Mouse (Mus musculus): ENCODE measurements around the gene Snapc4. TPM values are rescaled to one million over a fixed set of nuclear protein-coding genes. Genes with fewer than 3 reads are reported as not detected.

Gene Snapc4
- polyA plus RNA-seq, 1 experiment from 2014 or later: 18.3 TPM

DNA sequence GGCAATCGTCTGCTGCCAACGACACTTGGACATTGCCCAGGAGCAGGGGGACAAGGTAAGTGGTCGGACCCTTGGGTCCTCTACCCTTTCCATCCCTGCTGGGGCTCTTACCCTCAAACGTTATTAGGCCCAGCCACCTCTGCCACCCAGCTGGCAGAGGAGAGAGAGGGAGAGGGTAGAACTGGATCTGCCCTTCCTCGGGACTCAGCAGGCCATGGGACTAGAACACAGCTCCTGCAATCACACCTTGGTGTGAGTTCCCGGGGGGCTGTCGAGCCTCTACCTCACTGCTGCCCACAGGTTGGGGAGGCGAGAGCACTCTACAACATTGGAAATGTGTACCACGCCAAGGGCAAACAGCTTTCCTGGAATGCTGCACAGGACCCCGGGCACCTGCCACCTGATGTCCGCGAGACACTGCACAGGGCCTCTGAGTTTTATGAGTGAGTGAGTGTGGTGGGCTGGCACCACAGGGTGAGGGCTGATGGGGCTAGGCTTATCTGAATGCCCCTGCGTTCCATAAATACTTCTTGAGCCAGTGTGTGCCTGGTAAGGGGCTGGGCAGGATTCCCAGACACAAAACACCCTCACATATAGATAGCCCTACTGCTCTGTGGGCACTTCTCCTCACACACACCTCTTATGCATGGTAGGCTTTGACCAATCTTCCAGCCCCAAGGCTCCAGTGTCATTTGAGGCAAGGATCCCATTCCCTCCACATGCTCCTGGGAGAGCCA is 56.7 kb downstream of the Snapc4 start:
- Histone ChIP-seq H3K4me2 (ENCODE audit: low read length) (no peak overlapping the region), H3K27ac (replicated peaks in 1 of 2; ENCODE audit: control insufficient read depth in 1 of 2, insufficient read depth in 1 of 2, low read depth in 2 of 2, low read length in 2 of 2) (peak overlapping the region in 1 of 2 experiments; percentile 55; a peak in 2 of 4 replicates), H3K27me3 (ENCODE audit: control insufficient read depth, insufficient read depth, low read length) (no peaks in the 10 kb centered on the region), H3K4me3 (ENCODE audit: control insufficient read depth in 1 of 2, insufficient read depth in 1 of 2, low read depth in 1 of 2, low read length in 2 of 2) (no peak overlapping the region), H3K9ac (ENCODE audit: low read length) (peak overlapping the region; percentile 22), H3K36me3 (ENCODE audit: control insufficient read depth, insufficient read depth, low read length) (peaks cover 63% of the 10 kb centered on the region), H3K4me1 (ENCODE audit: control insufficient read depth in 2 of 2, insufficient read depth in 2 of 2, low read length in 2 of 2) (peaks cover 16 to 38% of the 10 kb centered on the region in 2 experiments; a peak in 3 of 4 replicates), H3K9me3 (ENCODE audit: control insufficient read depth, low read length) (no peaks in the 10 kb centered on the region)
- WGBS: 82% methylated on average over 13 of the region's 13 CpGs
- ATAC-seq (ENCODE audit: insufficient number of reproducible peaks, insufficient read depth, low FRiP score, low read depth): 0 out of 2 replicates have a peak, but pooled peaks have one; percentile 11

DNA sequence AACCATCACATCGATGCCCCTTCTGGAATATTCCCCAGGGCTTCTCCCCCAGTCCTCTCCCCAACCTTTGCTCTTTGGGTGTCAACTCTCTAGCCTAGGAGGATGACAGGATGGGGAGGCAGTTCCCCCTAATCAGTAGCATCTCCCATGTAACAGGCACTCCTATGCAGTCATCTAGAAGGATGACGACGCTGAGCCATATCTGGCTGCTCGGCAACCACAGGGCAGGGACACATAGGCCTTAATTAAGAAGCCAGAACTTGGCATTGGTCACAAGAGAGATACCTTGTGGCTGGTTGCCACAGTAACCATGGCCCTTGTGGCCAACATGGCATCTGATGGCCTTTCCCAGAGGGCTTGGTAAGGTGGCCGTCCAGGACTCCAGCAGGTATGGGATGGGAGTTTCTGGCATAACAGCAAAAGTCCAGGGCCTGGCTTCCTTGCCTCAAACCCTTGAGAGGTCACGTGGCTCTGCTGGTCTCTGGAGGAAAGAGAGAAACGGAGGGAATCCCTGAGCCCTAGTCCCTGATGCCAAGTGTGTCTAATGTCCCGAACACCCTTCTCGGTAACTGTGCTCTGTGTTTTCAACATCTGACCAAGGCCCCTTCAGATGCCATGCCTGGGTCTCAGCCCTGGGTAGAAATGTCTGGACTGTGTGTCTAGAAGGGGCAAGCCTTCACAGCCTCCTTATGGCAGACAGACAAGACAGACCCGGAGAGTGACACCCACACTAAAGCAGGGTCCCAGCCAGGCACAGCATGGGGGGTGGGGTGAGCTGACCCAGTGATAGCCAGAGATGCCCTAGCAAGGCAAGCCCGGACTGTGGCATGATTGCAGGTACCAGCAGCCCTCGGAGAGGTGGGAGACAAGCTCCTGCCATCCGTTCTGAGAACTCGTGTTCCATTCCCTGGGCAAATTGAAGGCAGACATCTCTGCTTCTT is 59.9 kb downstream of the Snapc4 start:
- no peak overlapping the region for H3K4me2 ChIP-seq (ENCODE audit: low read length)
- no peak overlapping the region for H3K27ac ChIP-seq (replicated peaks in 1 of 2; ENCODE audit: control insufficient read depth in 1 of 2, insufficient read depth in 1 of 2, low read depth in 2 of 2, low read length in 2 of 2)
- H3K9me3 ChIP-seq (ENCODE audit: control insufficient read depth, low read length): no peaks in the 10 kb centered on the region
- no peak overlapping the region for H3K9ac ChIP-seq (ENCODE audit: low read length)
- WGBS: 83% methylated on average over 14 of the region's 14 CpGs
- no peaks in the 10 kb centered on the region for H3K27me3 ChIP-seq (ENCODE audit: control insufficient read depth, insufficient read depth, low read length)
- H3K4me1 ChIP-seq (ENCODE audit: control insufficient read depth in 2 of 2, insufficient read depth in 2 of 2, low read length in 2 of 2): peaks cover 36 to 63% of the 10 kb centered on the region in 2 experiments
- H3K36me3 ChIP-seq (ENCODE audit: control insufficient read depth, insufficient read depth, low read length): peaks cover 38% of the 10 kb centered on the region
- H3K4me3 ChIP-seq (ENCODE audit: control insufficient read depth in 1 of 2, insufficient read depth in 1 of 2, low read depth in 1 of 2, low read length in 2 of 2): no peak overlapping the region
- ATAC-seq (ENCODE audit: insufficient number of reproducible peaks, insufficient read depth, low FRiP score, low read depth): no peak

DNA sequence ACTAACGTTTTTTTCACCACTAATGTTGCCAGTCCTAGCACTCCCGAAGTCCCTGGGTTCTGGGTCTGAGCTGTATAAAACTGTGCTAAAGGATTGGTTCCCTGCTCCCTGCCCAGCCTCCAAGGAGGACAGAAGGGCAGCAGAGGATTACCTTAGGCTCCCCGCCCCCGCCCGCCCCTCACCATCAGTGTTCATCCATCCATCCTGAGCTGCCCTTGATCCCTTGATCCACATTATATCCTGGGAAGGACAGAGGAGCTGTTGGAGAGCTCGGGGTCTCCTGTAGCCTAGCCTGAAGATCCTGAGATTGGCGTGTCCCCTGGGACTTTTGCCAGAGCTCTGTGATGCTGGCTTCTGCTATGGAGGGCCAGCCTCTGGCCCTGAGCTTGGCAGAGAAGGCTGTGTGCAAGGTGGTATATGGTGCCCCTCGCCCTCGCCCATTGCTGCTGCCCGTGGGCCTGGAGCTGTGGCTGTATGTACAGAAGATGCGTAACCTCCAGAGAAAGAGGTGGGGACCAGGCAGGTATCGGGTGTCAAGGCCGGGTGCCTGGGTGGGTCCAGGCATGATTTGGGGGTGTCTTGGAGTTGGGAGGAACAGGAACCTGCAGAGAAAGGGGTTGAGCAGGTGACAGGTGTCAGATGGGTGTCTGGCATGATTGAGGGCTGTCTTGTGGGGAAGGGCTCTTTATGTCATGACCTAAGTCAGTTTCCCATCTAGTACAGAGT is 60.8 kb downstream of the Snapc4 start:
- 87% methylated on average over 13 of the region's 13 CpGs for WGBS

DNA sequence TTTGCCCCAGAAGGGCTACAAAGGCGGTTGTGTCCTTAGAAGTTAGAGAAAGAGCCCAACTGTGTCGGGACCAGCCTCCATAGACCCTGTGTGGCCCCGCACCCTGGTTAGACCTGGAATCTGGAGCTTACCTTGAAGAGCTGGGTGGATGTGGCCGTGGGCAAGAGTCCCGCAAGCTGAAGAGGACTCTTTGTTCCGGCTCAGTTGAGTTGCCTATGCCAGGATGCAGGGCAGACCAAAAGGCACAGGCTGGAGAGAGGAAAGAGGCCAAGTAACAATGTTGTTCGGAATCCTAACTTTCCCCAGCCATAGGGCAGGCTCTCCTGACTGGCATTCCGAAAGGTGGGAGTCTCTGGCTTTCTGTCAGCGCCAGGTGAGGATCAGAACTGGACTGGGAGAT is 61.3 kb downstream of the Snapc4 start:
- 89% methylated on average over 9 of the region's 9 CpGs for WGBS
- no peak overlapping the region for H3K4me2 ChIP-seq (ENCODE audit: low read length)
- peak overlapping the region; percentile 27; the same call in 1 of the 2 replicates for H3K9ac ChIP-seq (ENCODE audit: low read length)
- no peak for ATAC-seq (ENCODE audit: insufficient number of reproducible peaks, insufficient read depth, low FRiP score, low read depth)
- H3K9me3 ChIP-seq (ENCODE audit: control insufficient read depth, low read length): no peaks in the 10 kb centered on the region
- no peak overlapping the region for H3K4me3 ChIP-seq (ENCODE audit: control insufficient read depth in 1 of 2, insufficient read depth in 1 of 2, low read depth in 1 of 2, low read length in 2 of 2)
- H3K36me3 ChIP-seq (ENCODE audit: control insufficient read depth, insufficient read depth, low read length): peaks cover 24% of the 10 kb centered on the region
- no peaks in the 10 kb centered on the region for H3K27me3 ChIP-seq (ENCODE audit: control insufficient read depth, insufficient read depth, low read length)
- H3K27ac ChIP-seq (replicated peaks in 1 of 2; ENCODE audit: control insufficient read depth in 1 of 2, insufficient read depth in 1 of 2, low read depth in 2 of 2, low read length in 2 of 2): no peak overlapping the region
- H3K4me1 ChIP-seq (ENCODE audit: control insufficient read depth in 2 of 2, insufficient read depth in 2 of 2, low read length in 2 of 2): peaks cover 41 to 56% of the 10 kb centered on the region in 2 experiments

More for the DNA sequence above, 60.8 kb downstream of the Snapc4 start:
- H3K27me3 ChIP-seq (ENCODE audit: control insufficient read depth, insufficient read depth, low read length): no peaks in the 10 kb centered on the region
- ATAC-seq (ENCODE audit: insufficient number of reproducible peaks, insufficient read depth, low FRiP score, low read depth): no peak
- H3K4me3 ChIP-seq (ENCODE audit: control insufficient read depth in 1 of 2, insufficient read depth in 1 of 2, low read depth in 1 of 2, low read length in 2 of 2): no peak overlapping the region
- H3K36me3 ChIP-seq (ENCODE audit: control insufficient read depth, insufficient read depth, low read length): peaks cover 29% of the 10 kb centered on the region
- H3K9me3 ChIP-seq (ENCODE audit: control insufficient read depth, low read length): no peaks in the 10 kb centered on the region
- no peak overlapping the region for H3K27ac ChIP-seq (replicated peaks in 1 of 2; ENCODE audit: control insufficient read depth in 1 of 2, insufficient read depth in 1 of 2, low read depth in 2 of 2, low read length in 2 of 2)
- no peak overlapping the region for H3K4me2 ChIP-seq (ENCODE audit: low read length)
- peaks cover 35 to 58% of the 10 kb centered on the region in 2 experiments for H3K4me1 ChIP-seq (ENCODE audit: control insufficient read depth in 2 of 2, insufficient read depth in 2 of 2, low read length in 2 of 2)
- H3K9ac ChIP-seq (ENCODE audit: low read length): no peak overlapping the region; the same call in 1 of the 2 replicates

DNA sequence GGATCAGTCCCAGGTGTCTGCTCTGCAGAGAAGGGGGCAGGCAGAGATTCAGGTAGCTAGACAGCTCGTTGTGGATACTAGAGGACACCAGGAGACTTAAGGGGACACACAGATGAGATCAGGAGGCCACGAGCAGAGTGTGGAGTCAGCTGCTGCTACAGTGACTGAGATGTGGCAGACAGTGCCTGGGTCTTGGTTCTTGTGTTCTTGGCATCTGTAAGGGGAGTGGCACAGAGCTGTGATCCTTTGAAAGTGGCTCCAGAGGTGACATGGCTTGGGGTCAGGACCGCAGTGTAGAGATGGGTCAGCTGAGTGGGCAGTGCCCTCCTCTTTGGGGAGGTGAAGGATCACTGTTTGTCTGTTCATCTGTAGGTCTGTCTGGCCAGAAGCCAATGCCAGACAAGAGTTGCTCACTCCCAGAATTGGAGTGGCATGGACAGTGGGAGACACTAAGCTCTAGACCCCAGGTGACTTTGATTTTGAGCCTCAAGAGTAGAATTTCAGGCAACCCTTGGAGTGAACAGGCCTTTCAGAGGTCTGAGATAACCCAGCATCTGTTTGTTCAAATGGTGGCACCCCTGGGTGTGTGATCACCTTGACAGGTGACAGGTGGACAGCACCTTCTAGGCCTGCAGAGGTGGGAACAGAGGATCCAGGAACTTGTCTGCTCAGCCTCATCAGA is 62.3 kb downstream of the Snapc4 start:
- Histone ChIP-seq H3K36me3 (ENCODE audit: control insufficient read depth, insufficient read depth, low read length) (peaks cover 14% of the 10 kb centered on the region), H3K27me3 (ENCODE audit: control insufficient read depth, insufficient read depth, low read length) (no peaks in the 10 kb centered on the region), H3K9ac (ENCODE audit: low read length) (peak overlapping the region; percentile 88), H3K27ac (replicated peaks in 1 of 2; ENCODE audit: control insufficient read depth in 1 of 2, insufficient read depth in 1 of 2, low read depth in 2 of 2, low read length in 2 of 2) (no peak overlapping the region), H3K4me2 (ENCODE audit: low read length) (no peak overlapping the region), H3K4me3 (ENCODE audit: control insufficient read depth in 1 of 2, insufficient read depth in 1 of 2, low read depth in 1 of 2, low read length in 2 of 2) (no peak overlapping the region), H3K4me1 (ENCODE audit: control insufficient read depth in 2 of 2, insufficient read depth in 2 of 2, low read length in 2 of 2) (peaks cover 39 to 50% of the 10 kb centered on the region in 2 experiments), H3K9me3 (ENCODE audit: control insufficient read depth, low read length) (no peaks in the 10 kb centered on the region)
- no peak for ATAC-seq (ENCODE audit: insufficient number of reproducible peaks, insufficient read depth, low FRiP score, low read depth)
- 83% methylated on average over 3 of the region's 3 CpGs for WGBS

DNA sequence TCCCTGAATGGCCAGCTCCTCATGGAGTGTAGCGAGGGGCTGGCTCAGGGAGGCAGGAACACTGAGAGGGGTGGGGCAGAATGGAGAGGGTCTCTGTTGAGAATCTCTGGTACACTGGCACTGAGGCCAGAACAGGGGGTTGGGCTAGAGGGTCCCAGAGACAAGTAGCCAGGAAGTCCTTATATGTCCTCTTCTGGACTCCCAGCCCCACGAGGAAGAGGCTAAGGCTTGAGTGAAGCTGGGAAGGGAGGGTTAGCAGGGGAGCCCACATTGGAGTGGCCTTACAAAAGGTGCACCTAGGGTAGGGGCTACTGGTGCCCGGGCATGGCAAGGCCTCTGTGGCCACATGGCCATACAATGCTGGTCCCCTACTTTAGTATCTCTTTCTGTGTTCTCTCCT is 63.1 kb downstream of the Snapc4 start:
- Histone ChIP-seq H3K27ac (replicated peaks in 1 of 2; ENCODE audit: control insufficient read depth in 1 of 2, insufficient read depth in 1 of 2, low read depth in 2 of 2, low read length in 2 of 2) (peak overlapping the region in 1 of 2 experiments; percentile 89; a peak in 2 of 4 replicates), H3K4me2 (ENCODE audit: low read length) (peak overlapping the region; percentile 93), H3K4me3 (ENCODE audit: control insufficient read depth in 1 of 2, insufficient read depth in 1 of 2, low read depth in 1 of 2, low read length in 2 of 2) (no peak overlapping the region), H3K9ac (ENCODE audit: low read length) (peak overlapping the region; percentile 88), H3K9me3 (ENCODE audit: control insufficient read depth, low read length) (no peaks in the 10 kb centered on the region), H3K36me3 (ENCODE audit: control insufficient read depth, insufficient read depth, low read length) (peaks cover 6% of the 10 kb centered on the region), H3K4me1 (ENCODE audit: control insufficient read depth in 2 of 2, insufficient read depth in 2 of 2, low read length in 2 of 2) (peaks cover 39 to 50% of the 10 kb centered on the region in 2 experiments), H3K27me3 (ENCODE audit: control insufficient read depth, insufficient read depth, low read length) (no peaks in the 10 kb centered on the region)
- WGBS: 53% methylated on average over 3 of the region's 3 CpGs
- ATAC-seq (ENCODE audit: insufficient number of reproducible peaks, insufficient read depth, low FRiP score, low read depth): no peak
